Mouse (Mus musculus) lung, postnatal 10 days (tissue): ENCODE results near the gene Tacr2.
A peak's percentile ranks its signal among the peaks of the same experiment; 100 is the strongest.

Experiments
- DNase-seq: peaks from one replicate; pipeline ENCODE4 v3.0.0; 2021

Tacr2 gene

GRCm38 (mm10) chr10:62306483-62306882, 54.2 kb downstream of the Tacr2 start:
- no peak for DNase-seq

GRCm38 (mm10) chr10:62308896-62309491, 56.8 kb downstream of the Tacr2 start:
- no peak for DNase-seq

- no peak for DNase-seq
These were observed 57.4 kb downstream of the Tacr2 start for GRCm38 (mm10) chr10:62309593-62309992.

GRCm38 (mm10) chr10:62310259-62311039, 58.2 kb downstream of the Tacr2 start:
- DNase-seq: peak; percentile 13

- DNase-seq: peak; percentile 78
These were observed 59.2 kb downstream of the Tacr2 start for GRCm38 (mm10) chr10:62311464-62311863.

GRCm38 (mm10) chr10:62313140-62313539, 60.9 kb downstream of the Tacr2 start:
- DNase-seq: no peak

- DNase-seq: peak; percentile 21
These were observed 61.7 kb downstream of the Tacr2 start for GRCm38 (mm10) chr10:62313885-62314424.
